Mouse (Mus musculus) hindbrain, embryonic 11.5 days (tissue): ENCODE measurements around the gene Sdha. TPM values are rescaled to one million over a fixed set of nuclear protein-coding genes. Genes with fewer than 3 reads are reported as not detected.

Source experiments
- ATAC-seq: fragments of 200-750 bp; cut with Nextera tagmentation; 2 replicates; pipeline ENCODE4 v1.8.0; 2017; ENCODE audit warnings: mild to moderate bottlenecking, moderate TSS enrichment, moderate library complexity; ENCODE audit not compliant: low FRiP score
- DNase-seq: peaks from one replicate; pipeline ENCODE4 v3.0.0-alpha.2; 2015; ENCODE audit warnings: low spot score
- H3K27ac ChIP-seq: fragments of 300-500 bp; sonication (generic); 2 replicates; pipeline ENCODE4 v1.5.1; 2014; ENCODE audit warnings: mild to moderate bottlenecking, low read depth, low read length
- H3K27me3 ChIP-seq: fragments of 300-500 bp; sonication (generic); 2 replicates; pipeline ENCODE4 v1.6.1; 2014; ENCODE audit warnings: mild to moderate bottlenecking, low read length, moderate library complexity, mixed read lengths; ENCODE audit not compliant: control insufficient read depth, insufficient read depth
- H3K36me3 ChIP-seq: fragments of 300-500 bp; sonication (generic); 2 replicates; pipeline ENCODE4 v1.6.1; 2014; ENCODE audit warnings: mild to moderate bottlenecking, low read length, moderate library complexity, mixed read lengths; ENCODE audit not compliant: control insufficient read depth, insufficient read depth
- H3K4me1 ChIP-seq: fragments of 300-500 bp; sonication (generic); replicated peaks from 2 replicates; pipeline ENCODE4 v1.6.1; 2014; ENCODE audit warnings: low read length, mixed read lengths; ENCODE audit not compliant: control insufficient read depth, insufficient read depth
- H3K4me2 ChIP-seq: fragments of 300-500 bp; sonication (generic); replicated peaks from 2 replicates; pipeline ENCODE4 v1.6.1; 2014; ENCODE audit warnings: mild to moderate bottlenecking, low read depth, low read length
- H3K4me3 ChIP-seq: fragments of 300-500 bp; sonication (generic); 2 replicates; pipeline ENCODE4 v1.5.1; 2014; ENCODE audit warnings: low read depth, low read length
- H3K9ac ChIP-seq: fragments of 300-500 bp; sonication (generic); 2 replicates; pipeline ENCODE4 v1.6.1; 2014; ENCODE audit warnings: low read depth, low read length
- H3K9me3 ChIP-seq: fragments of 300-500 bp; sonication (generic); 2 replicates; pipeline ENCODE4 v1.6.1; 2016; ENCODE audit warnings: low read length; ENCODE audit not compliant: control insufficient read depth
- WGBS: fragments of 180-500 bp; shearing (Covaris S2); extraction: QIAGEN DNeasy Blood & Tissue Kit; methylation state at CpG from one replicate; pipeline ENCODE4 v1.1.7; 2014; 5-methylcytosine and 5-hydroxymethylcytosine counted together
- polyA plus RNA-seq: library from polyadenylated mRNA; unstranded; fragments of >200 nt; fragmentation: Nextera tagmentation; extraction: Ambion mirVana; gene quantifications from 2 replicates; pipeline ENCODE4 v1.2.1, GENCODE M21; 2014

Sdha gene
- polyA plus RNA-seq, 1 experiment from 2014 or later, result 196 TPM

DNA sequence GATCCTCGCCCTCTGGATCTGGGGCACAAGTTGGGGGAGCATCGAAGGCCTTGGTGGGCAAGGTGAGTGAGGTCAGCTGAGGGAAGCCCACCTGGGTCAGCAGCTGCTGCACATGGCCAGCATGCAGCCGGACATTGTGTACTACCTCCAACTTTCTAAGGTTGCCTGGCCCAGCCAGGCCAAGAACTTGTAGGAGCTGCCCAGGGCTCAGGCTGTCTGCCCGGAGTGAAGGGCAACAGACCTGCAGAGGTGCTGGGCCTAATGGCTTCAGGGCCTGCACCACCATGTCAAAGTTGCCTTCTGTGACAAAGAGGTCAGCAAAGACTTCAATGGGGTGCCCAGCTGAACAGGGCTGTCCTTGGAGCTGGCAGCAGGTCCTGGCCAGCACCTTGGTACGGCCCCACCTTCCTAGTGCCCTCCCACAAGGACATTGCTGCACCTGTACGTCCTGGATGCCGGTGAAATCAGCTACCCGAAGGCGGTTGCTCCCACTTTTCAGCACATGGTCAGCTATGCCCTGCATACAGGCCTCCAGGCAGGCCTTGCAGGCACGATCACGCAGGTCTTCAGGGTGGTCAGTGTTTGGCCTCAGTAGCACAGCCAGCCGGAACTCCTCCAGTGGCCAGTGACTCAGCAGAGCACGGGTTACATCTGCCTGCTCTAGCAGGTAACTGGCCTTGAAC, 13.2 kb upstream of the Sdha start:
- WGBS, result 86% methylated on average over 13 of the region's 13 CpGs
- ATAC-seq (peak; percentile 22; the same call in 1 of the 2 replicates), DNase-seq (no peak)
- Histone ChIP-seq H3K36me3 (peaks cover 10% of the 10 kb centered on the region; the same call in 1 of the 2 replicates), H3K27ac (no peak overlapping the region), H3K9ac (no peak overlapping the region), H3K4me2 (no peak overlapping the region), H3K27me3 (no peaks in the 10 kb centered on the region), H3K9me3 (no peaks in the 10 kb centered on the region), H3K4me1 (no peaks in the 10 kb centered on the region), H3K4me3 (no peak overlapping the region)

DNA sequence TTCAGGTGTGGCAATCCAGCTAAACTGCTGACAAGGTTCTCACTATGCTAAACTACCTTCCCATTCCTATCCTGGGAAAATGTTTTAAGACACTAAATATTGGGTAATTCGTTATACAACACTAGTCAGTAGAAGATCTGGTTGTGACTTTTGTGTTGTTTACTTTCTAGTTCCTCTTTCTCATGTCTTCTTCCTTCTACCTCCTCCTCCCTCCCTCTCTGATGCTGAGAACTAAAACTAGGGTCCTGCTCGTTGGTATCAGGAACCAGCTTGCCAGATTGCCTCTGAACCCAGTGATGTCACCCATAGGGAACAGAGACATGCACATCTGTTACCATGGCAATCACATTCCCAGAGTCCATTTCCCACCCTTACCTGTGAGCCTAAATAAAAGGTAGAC, 12.1 kb upstream of the Sdha start:
- H3K9ac ChIP-seq, result no peak overlapping the region
- H3K4me2 ChIP-seq, result no peak overlapping the region
- peaks cover 10% of the 10 kb centered on the region; the same call in 1 of the 2 replicates for H3K36me3 ChIP-seq
- ATAC-seq, result 0 out of 2 replicates have a peak, but pooled peaks have one; percentile 17
- 88% methylated on average over 2 of the region's 2 CpGs for WGBS
- DNase-seq, result no peak
- no peak overlapping the region for H3K27ac ChIP-seq
- H3K4me3 ChIP-seq, result no peak overlapping the region
- no peaks in the 10 kb centered on the region for H3K27me3 ChIP-seq
- no peaks in the 10 kb centered on the region for H3K9me3 ChIP-seq
- no peaks in the 10 kb centered on the region for H3K4me1 ChIP-seq

DNA sequence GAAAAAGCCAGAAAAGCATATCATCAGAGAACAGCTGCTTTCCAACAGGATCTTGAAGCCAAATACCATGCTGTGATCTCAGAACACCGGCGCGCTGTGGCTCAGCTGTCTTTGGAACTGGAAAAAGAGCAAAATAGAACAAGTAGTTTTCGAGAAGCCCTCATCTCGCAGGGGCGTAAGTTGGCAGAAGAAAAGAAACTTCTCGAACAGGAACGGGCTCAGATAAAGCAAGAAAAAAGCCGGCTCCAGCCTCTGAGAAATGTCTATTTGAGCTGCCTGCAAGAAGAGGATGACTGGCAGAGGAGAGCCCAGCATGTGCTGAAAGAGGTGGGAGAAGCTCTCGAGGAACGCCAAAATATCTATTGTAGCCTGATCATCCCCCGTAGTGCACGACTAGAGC, 6.4 kb upstream of the Sdha start:
- H3K4me3 ChIP-seq, result no peak overlapping the region
- no peak overlapping the region for H3K27ac ChIP-seq
- ATAC-seq, result no peak
- no peak overlapping the region for H3K4me2 ChIP-seq
- DNase-seq, result no peak
- peaks cover 12% of the 10 kb centered on the region; the same call in 1 of the 2 replicates for H3K36me3 ChIP-seq
- no peaks in the 10 kb centered on the region for H3K9me3 ChIP-seq
- H3K27me3 ChIP-seq, result no peaks in the 10 kb centered on the region
- no peaks in the 10 kb centered on the region for H3K4me1 ChIP-seq
- H3K9ac ChIP-seq, result no peak overlapping the region
- WGBS, result 97% methylated on average over 13 of the region's 13 CpGs

- DNase-seq (no peak), ATAC-seq (peak; percentile 62; the same call in 1 of the 2 replicates)
- no peaks in the 10 kb centered on the region for H3K27me3 ChIP-seq
- H3K27ac ChIP-seq, result no peak overlapping the region
- H3K4me1 ChIP-seq, result no peaks in the 10 kb centered on the region
- no peaks in the 10 kb centered on the region for H3K36me3 ChIP-seq
- no peaks in the 10 kb centered on the region for H3K9me3 ChIP-seq
- 2% methylated on average over 15 of the region's 15 CpGs for WGBS
- peak overlapping the region; percentile 66 for H3K9ac ChIP-seq
- H3K4me3 ChIP-seq, result peak overlapping the region; percentile 56
- peak overlapping the region; percentile 72 for H3K4me2 ChIP-seq
Measured at GRCm38 (mm10) chr13:74350435-74350906, 391 bp upstream of the Sdha start.

DNA sequence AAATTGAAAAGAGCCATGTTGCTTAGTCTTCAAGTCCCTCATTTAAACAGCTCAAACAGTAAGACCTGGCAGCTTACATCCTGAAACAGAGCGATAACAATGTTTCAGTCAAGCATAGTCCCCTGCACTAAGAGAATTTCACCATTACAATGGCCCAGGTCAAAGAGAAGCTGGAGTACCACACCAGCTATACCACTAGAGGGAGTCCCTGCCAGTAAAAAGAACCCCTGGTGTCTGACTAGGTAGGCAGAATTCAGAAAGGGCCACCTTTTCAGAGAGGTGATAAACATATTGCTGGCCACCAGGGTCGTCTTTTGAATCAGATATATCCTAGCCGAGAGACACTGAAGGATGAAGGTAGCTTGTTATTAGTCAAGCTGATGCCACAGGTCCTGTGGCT, 9.0 kb downstream of the Sdha start:
- no peak overlapping the region for H3K9ac ChIP-seq
- H3K4me3 ChIP-seq, result no peak overlapping the region
- no peaks in the 10 kb centered on the region for H3K4me1 ChIP-seq
- ATAC-seq (peak; percentile 45; the same call in 1 of the 2 replicates), DNase-seq (peak; percentile 59)
- no peaks in the 10 kb centered on the region for H3K27me3 ChIP-seq
- no peak overlapping the region for H3K4me2 ChIP-seq
- no peak overlapping the region for H3K27ac ChIP-seq
- WGBS, result 60% methylated on average over 3 of the region's 3 CpGs
- no peaks in the 10 kb centered on the region for H3K9me3 ChIP-seq
- H3K36me3 ChIP-seq, result peaks cover 4% of the 10 kb centered on the region; the same call in 1 of the 2 replicates

DNA sequence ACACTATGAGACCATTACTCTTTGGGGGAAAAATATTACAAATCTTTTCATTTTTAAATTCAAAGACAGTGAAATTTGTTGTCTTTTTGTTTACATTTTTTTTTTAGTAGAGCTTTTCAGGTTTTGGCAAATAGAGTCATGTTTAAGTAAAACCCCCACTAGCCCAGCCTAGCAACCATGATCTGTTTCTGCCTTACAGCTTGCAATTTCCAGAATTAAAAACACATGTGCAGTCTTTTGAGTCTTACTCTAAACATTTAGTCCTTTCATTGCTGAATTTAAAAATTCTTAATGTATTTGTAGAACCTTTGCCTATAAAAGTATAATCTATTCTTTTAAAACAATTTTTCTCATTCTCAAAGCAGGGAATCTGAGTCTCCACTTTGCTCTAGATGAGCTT, 20.8 kb downstream of the Sdha start:
- ATAC-seq (no peak), DNase-seq (no peak)
- H3K27ac ChIP-seq, result no peak overlapping the region
- no peaks in the 10 kb centered on the region for H3K9me3 ChIP-seq
- H3K36me3 ChIP-seq, result 0 out of 2 replicates have a peak, but pooled peaks cover 4% of the 10 kb centered on the region
- no peak overlapping the region for H3K4me3 ChIP-seq
- no peaks in the 10 kb centered on the region for H3K27me3 ChIP-seq
- no peaks in the 10 kb centered on the region for H3K4me1 ChIP-seq
- H3K4me2 ChIP-seq, result no peak overlapping the region
- no peak overlapping the region for H3K9ac ChIP-seq

DNA sequence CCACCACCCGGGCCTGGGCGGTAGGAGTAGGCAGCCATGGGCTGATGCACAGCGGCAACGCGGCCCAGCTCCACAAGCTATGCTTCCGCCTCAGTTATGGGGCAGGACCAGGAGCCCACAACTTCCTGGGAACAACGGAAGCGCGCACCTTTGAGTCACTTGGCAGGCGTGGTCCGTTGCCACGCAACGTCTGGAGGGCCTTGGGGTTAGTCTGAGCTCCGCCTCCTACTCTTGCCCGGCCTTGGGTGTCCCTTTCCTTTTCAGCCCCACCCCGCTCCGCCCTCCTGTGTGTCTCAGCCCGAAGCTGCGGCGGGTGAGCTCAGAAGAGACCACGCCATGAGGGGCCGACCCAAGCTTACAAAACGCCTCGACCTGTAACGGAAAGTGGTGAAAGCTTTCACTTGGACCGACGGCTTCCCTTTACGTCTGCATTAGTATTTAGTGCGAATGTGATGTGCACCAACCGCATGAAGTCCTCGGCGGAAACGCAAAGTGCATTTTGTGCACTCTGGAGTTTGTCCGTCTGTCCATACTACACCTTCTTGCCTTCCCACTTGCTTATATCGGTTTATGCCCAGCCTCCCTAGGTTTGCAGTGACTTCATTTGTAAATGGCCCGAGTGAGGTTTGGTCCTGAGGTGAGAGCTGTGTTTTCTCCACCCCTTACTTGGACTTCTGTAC, 32.8 kb downstream of the Sdha start, which contains the start of gene Pdcd6:
Gene Pdcd6 (minus strand): TSS at position 411 of the 680 bp plus-strand sequence.
- Histone ChIP-seq H3K36me3 (peaks cover 9% of the 10 kb centered on the region; the same call in 1 of the 2 replicates), H3K9ac (peak within 1 kb of the TSS; percentile 83), H3K27me3 (no peaks in the 10 kb centered on the region), H3K4me3 (peak within 1 kb of the TSS; percentile 83), H3K4me2 (peak within 1 kb of the TSS; percentile 71), H3K9me3 (no peaks in the 10 kb centered on the region), H3K4me1 (no peaks in the 10 kb centered on the region; the same call in 1 of the 2 replicates), H3K27ac (peak within 1 kb of the TSS; percentile 56)
- ATAC-seq, result peak; percentile 99
- WGBS, result under 1% methylated on average over 36 of the region's 36 CpGs
- peak; percentile 91 for DNase-seq

DNA sequence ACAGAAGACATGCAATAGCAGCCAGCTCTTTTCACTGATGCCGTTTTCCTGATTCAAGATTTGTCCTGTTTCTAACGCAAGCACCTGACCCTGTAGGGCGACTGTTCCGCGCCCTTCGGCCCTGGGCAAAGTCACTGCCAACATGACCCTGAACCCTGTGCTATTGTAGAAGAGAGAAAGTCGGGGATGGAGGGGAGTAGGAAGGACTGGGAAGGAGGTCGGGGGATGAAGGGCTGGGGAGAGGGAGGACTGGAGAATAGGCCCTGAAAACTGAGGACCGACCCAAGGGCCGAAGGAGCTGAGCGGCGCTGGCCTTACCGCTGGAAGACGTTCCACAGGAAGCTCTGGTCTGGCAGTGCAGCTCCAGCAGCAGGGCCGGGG, 33.3 kb downstream of the Sdha start:
- H3K27ac ChIP-seq, result peak overlapping the region; percentile 56
- peak overlapping the region; percentile 83 for H3K9ac ChIP-seq
- peak overlapping the region; percentile 71 for H3K4me2 ChIP-seq
- peak overlapping the region; percentile 83 for H3K4me3 ChIP-seq
- ATAC-seq (no peak), DNase-seq (no peak)
- WGBS, result 2% methylated on average over 15 of the region's 15 CpGs
- H3K9me3 ChIP-seq, result no peaks in the 10 kb centered on the region
- no peaks in the 10 kb centered on the region; the same call in 1 of the 2 replicates for H3K4me1 ChIP-seq
- peaks cover 6% of the 10 kb centered on the region; the same call in 1 of the 2 replicates for H3K36me3 ChIP-seq
- no peaks in the 10 kb centered on the region for H3K27me3 ChIP-seq
